Mouse (Mus musculus): ENCODE results near the gene Ablim1. TPM values are rescaled to one million over a fixed set of nuclear protein-coding genes. Genes with fewer than 3 reads are reported as not detected.

Gene Ablim1
- polyA plus RNA-seq, 1 experiment = 0.01 TPM

DNA sequence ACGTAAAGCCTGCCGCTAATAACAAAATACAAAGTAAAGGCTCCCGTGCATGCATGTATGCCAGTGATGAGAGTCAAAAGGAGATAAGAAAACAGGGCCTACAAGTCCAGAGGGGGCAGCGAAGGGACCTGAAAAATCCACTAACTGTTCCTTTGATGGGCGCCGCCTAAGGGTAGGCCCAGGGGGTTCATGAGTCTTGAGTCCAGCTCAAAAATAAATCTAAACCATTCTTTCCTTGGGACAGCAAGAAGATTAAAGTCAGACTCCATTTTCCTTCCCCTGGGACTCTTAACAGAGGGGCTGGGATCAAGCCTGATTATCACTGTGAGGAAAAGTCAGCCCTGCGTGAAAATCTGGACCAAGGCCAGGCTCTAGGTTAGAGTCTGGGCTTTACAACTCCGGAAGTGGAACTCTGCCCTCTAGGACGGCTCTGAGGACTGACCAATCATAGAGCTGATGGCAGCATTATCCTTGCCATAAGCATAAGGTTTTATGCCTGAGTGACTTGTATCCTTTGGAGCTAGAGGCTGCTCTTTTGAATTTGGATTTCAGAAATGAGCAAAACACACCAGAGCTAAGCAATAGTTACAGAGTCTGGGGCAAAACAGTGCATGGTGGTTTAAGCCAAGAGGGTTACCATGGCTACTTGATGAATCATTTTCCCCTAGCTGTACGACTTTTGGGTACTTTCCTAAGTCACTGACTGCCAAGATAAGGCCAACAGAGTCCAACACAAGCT lies 235.7 kb downstream of the Ablim1 start:
- H3K9me3 ChIP-seq (ENCODE audit: control insufficient read depth, low read length) = peaks cover under 1% of the 10 kb centered on the region; the same call in 1 of the 2 replicates
- no peaks in the 10 kb centered on the region for H3K4me1 ChIP-seq (ENCODE audit: control insufficient read depth)
- no peak overlapping the region for H3K4me3 ChIP-seq (replicated peaks)
- H3K36me3 ChIP-seq (ENCODE audit: control insufficient read depth) = no peaks in the 10 kb centered on the region; the same call in 1 of the 2 replicates
- no peak for TF ChIP-seq GATA1 (IDR thresholded peaks at IDR 0.05; ENCODE audit: low read length)
- TF ChIP-seq TAL1 (IDR thresholded peaks at IDR 0.05; ENCODE audit: low read length) = no peak
- H3K27me3 ChIP-seq (ENCODE audit: control insufficient read depth) = no peaks in the 10 kb centered on the region

DNA sequence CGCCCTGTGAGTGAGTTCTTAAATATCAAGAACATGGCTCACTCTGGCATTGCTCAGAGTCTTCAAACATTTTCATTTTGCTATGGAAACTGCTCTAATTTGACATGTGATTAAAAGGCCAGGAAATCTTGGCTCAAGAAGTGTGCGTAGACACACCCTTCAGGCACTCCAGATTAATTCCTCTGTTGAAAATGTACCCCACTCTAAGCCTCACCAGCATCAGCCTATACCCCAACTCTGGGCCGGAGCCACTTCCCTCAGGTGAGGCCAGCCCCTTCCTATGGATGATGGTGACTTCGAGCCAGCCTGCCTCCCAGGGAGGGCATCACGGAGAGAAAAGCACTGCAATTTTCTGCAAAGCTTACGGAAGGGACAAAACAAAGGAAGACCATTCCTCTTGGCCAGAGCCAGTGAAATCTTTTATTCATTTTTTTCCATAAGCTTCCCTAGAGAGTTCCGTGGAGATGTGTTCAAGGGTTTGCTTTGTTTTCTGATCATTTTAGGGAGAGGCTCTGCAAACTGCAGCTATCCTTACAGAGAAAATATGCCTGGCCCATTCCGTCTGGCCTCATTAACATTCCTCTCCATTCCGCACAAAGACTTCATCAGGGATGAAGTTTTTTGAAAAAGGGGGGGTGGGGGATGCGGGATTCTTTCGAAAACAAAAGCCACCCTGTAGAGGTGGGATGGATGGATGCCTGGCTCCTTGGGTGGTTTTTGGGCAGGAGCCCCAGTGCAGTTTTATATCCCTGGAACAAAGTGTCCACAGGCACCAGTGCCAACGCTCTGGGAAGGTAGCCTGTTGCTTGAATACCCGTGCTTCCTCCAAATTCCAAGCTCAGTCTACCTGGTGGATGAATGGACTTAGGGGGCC lies 236.7 kb downstream of the Ablim1 start:
- no peak overlapping the region for H3K4me3 ChIP-seq (replicated peaks)
- no peaks in the 10 kb centered on the region for H3K27me3 ChIP-seq (ENCODE audit: control insufficient read depth)
- no peaks in the 10 kb centered on the region for H3K4me1 ChIP-seq (ENCODE audit: control insufficient read depth)
- H3K36me3 ChIP-seq (ENCODE audit: control insufficient read depth) = no peaks in the 10 kb centered on the region; the same call in 1 of the 2 replicates
- H3K9me3 ChIP-seq (ENCODE audit: control insufficient read depth, low read length) = no peaks in the 10 kb centered on the region
- TF ChIP-seq TAL1 (IDR thresholded peaks at IDR 0.05; ENCODE audit: low read length) (no peak), GATA1 (IDR thresholded peaks at IDR 0.05; ENCODE audit: low read length) (no peak)

DNA sequence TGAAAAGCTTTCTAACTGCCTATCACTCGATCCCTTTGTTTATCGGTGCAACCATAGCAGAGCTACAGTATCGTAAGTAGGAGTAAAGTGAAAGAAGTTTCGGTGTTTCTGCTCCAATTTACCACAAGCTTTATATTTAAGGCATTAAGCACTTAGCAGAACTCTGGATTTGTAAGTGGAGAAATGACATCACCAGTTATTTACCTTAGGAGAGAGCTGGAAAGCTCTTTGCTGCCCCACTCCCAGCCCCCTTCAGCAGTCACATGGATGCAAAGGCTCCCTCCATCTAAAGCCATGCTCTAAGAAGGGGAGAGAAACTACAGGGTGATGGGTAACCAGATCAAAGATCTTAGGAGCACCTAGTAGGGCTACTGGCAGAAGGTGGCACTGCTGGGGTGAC lies 241.3 kb downstream of the Ablim1 start:
- Histone ChIP-seq H3K4me1 (ENCODE audit: control insufficient read depth) (no peaks in the 10 kb centered on the region), H3K27me3 (ENCODE audit: control insufficient read depth) (no peaks in the 10 kb centered on the region), H3K9me3 (ENCODE audit: control insufficient read depth, low read length) (no peaks in the 10 kb centered on the region), H3K36me3 (ENCODE audit: control insufficient read depth) (no peaks in the 10 kb centered on the region), H3K4me3 (replicated peaks) (no peak overlapping the region)
- TF ChIP-seq TAL1 (IDR thresholded peaks at IDR 0.05; ENCODE audit: low read length) = no peak
- no peak for TF ChIP-seq GATA1 (IDR thresholded peaks at IDR 0.05; ENCODE audit: low read length)

DNA sequence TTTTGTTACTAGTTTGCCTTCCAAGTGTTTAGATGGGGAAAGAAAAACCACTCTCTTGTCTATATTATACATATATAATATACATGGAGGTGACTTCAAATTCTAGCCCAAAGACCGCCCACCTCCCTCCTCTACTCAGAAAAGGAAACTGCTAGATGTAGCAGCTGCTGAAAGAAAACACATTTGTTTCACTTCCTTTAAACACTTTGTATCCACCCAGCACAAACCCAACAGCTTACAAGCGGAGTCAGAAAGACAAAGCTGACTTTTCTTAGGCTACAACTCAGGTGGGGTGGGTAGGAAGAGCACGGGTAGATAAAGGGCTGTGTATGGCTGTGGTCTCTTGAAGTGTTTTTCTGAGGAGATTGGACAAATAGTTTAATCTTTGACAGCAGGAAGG lies 242.0 kb downstream of the Ablim1 start:
- TF ChIP-seq TAL1 (IDR thresholded peaks at IDR 0.05; ENCODE audit: low read length) (no peak), GATA1 (IDR thresholded peaks at IDR 0.05; ENCODE audit: low read length) (no peak)
- H3K27me3 ChIP-seq (ENCODE audit: control insufficient read depth) = no peaks in the 10 kb centered on the region
- no peaks in the 10 kb centered on the region for H3K4me1 ChIP-seq (ENCODE audit: control insufficient read depth)
- no peaks in the 10 kb centered on the region for H3K9me3 ChIP-seq (ENCODE audit: control insufficient read depth, low read length)
- H3K36me3 ChIP-seq (ENCODE audit: control insufficient read depth) = no peaks in the 10 kb centered on the region
- H3K4me3 ChIP-seq (replicated peaks) = no peak overlapping the region

DNA sequence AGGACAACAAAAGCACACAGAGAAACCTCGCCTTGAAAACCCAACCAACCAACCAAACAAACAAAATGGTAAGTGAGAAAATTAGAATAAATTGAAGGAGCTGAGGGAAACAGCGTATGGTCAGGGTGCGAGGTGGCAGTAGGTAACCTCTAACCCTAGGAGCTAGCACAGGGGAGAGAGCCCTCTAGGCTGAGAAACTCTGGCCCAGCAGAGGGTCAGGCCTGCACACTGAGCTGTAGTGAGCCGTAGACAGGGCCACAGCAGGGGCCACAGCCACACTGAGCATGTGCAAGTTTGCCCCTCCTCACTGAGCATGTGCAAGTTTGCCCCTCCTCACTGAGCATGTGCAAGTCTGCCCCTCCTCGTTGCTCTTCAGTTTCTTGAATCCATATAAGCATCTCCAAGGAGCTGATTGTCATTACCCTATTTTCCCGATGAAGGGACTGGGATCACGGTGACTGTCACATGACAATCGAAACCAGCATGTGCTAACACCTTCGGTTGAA lies 247.6 kb downstream of the Ablim1 start:
- no peaks in the 10 kb centered on the region for H3K4me1 ChIP-seq (ENCODE audit: control insufficient read depth)
- TF ChIP-seq TAL1 (IDR thresholded peaks at IDR 0.05; ENCODE audit: low read length) (no peak), GATA1 (IDR thresholded peaks at IDR 0.05; ENCODE audit: low read length) (no peak)
- no peak overlapping the region for H3K4me3 ChIP-seq (replicated peaks)
- no peaks in the 10 kb centered on the region for H3K9me3 ChIP-seq (ENCODE audit: control insufficient read depth, low read length)
- no peaks in the 10 kb centered on the region; the same call in 1 of the 2 replicates for H3K36me3 ChIP-seq (ENCODE audit: control insufficient read depth)
- no peaks in the 10 kb centered on the region for H3K27me3 ChIP-seq (ENCODE audit: control insufficient read depth)

DNA sequence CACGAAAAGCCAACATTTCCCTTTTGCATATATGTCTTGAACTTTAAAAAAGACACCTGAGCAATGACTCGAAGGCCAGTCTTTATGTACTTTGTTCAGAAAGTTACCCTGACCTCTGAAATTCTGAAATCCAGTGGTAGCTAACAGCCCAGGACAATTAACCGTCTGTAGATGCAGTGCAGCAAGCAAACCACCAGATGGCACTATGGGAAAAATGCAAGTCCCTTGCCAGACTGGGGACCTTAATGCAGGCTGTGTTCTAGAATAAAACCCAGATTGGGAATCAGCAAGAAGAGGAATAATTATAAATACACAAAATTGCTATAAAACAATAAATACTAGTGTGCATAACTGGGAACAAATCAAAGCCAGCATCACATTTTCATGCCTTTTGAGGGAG lies 248.4 kb downstream of the Ablim1 start:
- H3K4me3 ChIP-seq (replicated peaks) = no peak overlapping the region
- no peaks in the 10 kb centered on the region; the same call in 1 of the 2 replicates for H3K36me3 ChIP-seq (ENCODE audit: control insufficient read depth)
- TF ChIP-seq GATA1 (IDR thresholded peaks at IDR 0.05; ENCODE audit: low read length) (no peak), TAL1 (IDR thresholded peaks at IDR 0.05; ENCODE audit: low read length) (no peak)
- no peaks in the 10 kb centered on the region for H3K27me3 ChIP-seq (ENCODE audit: control insufficient read depth)
- H3K4me1 ChIP-seq (ENCODE audit: control insufficient read depth) = no peaks in the 10 kb centered on the region
- no peaks in the 10 kb centered on the region for H3K9me3 ChIP-seq (ENCODE audit: control insufficient read depth, low read length)

DNA sequence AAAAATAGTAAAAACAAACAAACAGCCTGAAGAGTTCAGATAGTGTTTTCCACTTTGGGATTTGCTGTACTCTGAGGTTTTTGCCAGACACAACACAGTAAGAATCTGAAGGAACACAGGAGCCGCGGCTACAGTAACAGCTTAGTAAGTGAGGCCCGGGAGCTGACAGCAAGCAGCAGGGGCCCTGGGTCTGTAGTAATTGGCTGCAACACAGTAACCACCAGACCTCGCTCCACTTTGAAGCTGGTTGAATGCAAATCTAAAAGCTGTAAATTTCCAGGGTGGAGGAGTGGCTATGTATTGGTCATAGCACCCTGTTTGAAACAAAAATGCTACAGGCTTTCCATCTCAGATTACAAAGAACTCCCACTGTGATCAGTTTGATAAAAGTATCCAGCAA lies 252.0 kb downstream of the Ablim1 start:
- Histone ChIP-seq H3K4me1 (ENCODE audit: control insufficient read depth) (no peaks in the 10 kb centered on the region), H3K27me3 (ENCODE audit: control insufficient read depth) (no peaks in the 10 kb centered on the region), H3K4me3 (replicated peaks) (no peak overlapping the region), H3K36me3 (ENCODE audit: control insufficient read depth) (peaks cover 3% of the 10 kb centered on the region; the same call in 1 of the 2 replicates), H3K9me3 (ENCODE audit: control insufficient read depth, low read length) (peaks cover 7% of the 10 kb centered on the region)
- TF ChIP-seq GATA1 (IDR thresholded peaks at IDR 0.05; ENCODE audit: low read length) (no peak), TAL1 (IDR thresholded peaks at IDR 0.05; ENCODE audit: low read length) (no peak)

DNA sequence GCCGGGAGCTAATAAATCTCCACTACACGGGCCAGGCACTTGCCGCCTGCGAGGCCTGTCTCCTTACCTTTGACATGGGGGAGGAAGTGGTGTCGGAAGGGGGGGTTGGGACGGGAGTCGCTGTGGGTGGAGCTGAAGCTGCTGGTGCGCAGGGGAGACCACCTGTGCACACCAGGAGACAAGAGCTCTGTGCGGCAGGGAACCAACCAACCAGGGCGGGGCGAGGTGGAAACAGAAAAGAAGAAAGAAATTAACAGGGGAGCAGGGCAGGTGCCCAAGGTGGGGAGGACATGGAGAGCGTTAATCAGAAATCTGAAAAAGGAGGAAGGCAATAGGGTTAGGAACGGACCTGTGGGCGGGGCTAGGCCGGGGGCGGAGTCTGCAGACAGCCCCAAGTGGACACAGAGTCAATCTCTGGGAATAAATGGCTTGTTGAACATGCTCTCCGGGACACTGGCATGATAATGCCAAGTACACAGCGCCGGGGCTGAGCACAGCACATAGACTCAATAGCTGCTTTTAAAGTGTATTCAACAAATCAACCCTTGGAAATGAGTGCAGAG lies 255.6 kb downstream of the Ablim1 start:
- Histone ChIP-seq H3K36me3 (ENCODE audit: control insufficient read depth) (peaks cover 3% of the 10 kb centered on the region; the same call in 1 of the 2 replicates), H3K9me3 (ENCODE audit: control insufficient read depth, low read length) (peaks cover 13% of the 10 kb centered on the region), H3K4me3 (replicated peaks) (no peak overlapping the region), H3K4me1 (ENCODE audit: control insufficient read depth) (no peaks in the 10 kb centered on the region), H3K27me3 (ENCODE audit: control insufficient read depth) (no peaks in the 10 kb centered on the region)
- TF ChIP-seq GATA1 (IDR thresholded peaks at IDR 0.05; ENCODE audit: low read length) = no peak
- TF ChIP-seq TAL1 (IDR thresholded peaks at IDR 0.05; ENCODE audit: low read length) = no peak

DNA sequence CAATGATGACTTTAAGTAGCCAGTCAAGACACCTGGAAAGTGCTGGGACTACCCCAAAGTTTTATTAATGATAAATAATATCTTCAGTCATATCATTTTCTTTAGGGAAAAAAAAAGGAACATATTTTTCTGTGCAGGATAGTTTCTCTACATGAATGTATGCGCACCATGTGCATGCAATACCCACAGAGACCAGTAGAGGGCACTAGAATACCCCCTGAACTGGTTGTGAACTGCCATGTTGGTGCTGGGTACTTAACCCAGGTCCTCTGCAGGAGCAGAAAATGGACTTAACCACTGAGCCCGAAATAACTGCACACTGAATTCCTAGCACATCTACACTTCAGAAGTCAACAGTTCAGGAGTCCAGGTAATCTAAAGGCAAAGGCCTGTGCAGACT lies 257.2 kb downstream of the Ablim1 start:
- Histone ChIP-seq H3K9me3 (ENCODE audit: control insufficient read depth, low read length) (peaks cover 13% of the 10 kb centered on the region), H3K36me3 (ENCODE audit: control insufficient read depth) (peaks cover 3% of the 10 kb centered on the region; the same call in 1 of the 2 replicates), H3K4me1 (ENCODE audit: control insufficient read depth) (no peaks in the 10 kb centered on the region), H3K4me3 (replicated peaks) (no peak overlapping the region), H3K27me3 (ENCODE audit: control insufficient read depth) (no peaks in the 10 kb centered on the region)
- TF ChIP-seq GATA1 (IDR thresholded peaks at IDR 0.05; ENCODE audit: low read length) (no peak), TAL1 (IDR thresholded peaks at IDR 0.05; ENCODE audit: low read length) (no peak)
